Mouse (Mus musculus) myocyte (in vitro differentiated cells): ENCODE results near the gene Dpp6. TPM values are rescaled to one million over a fixed set of nuclear protein-coding genes. Genes with fewer than 3 reads are reported as not detected.

ENCODE experiments used
- H3K27me3 ChIP-seq: one replicate; pipeline ENCODE4 v1.6.1; 2011; ENCODE audit not compliant: control insufficient read depth, insufficient read depth, insufficient read length
- H3K36me3 ChIP-seq: one replicate; pipeline ENCODE4 v1.6.1; 2011; ENCODE audit not compliant: control insufficient read depth, insufficient read depth
- H3K4me2 ChIP-seq: one replicate; pipeline ENCODE4 v1.6.1; 2011; ENCODE audit warnings: low read depth, control low read depth
- H3K4me3 ChIP-seq: one replicate; pipeline ENCODE4 v1.5.1; 2011; ENCODE audit warnings: mild to moderate bottlenecking, control low read depth, moderate library complexity
- H3K79me2 ChIP-seq: one replicate; pipeline ENCODE4 v1.6.1; 2011; ENCODE audit not compliant: control insufficient read depth, insufficient read depth
- H3ac ChIP-seq: one replicate; pipeline ENCODE4 v1.6.1; 2011; ENCODE audit not compliant: control insufficient read depth, insufficient read length
- CEBPB ChIP-seq: IDR thresholded peaks from 2 replicates; pipeline ENCODE4 v1.6.1; 2011; ENCODE audit warnings: mild to moderate bottlenecking, moderate library complexity; ENCODE audit not compliant: poor library complexity, insufficient read depth, severe bottlenecking
- E2F4 ChIP-seq: IDR thresholded peaks from one replicate; pipeline ENCODE4 v1.6.1; 2011; ENCODE audit warnings: mild to moderate bottlenecking, control low read depth, moderate library complexity; ENCODE audit not compliant: insufficient read depth
- MAX ChIP-seq: IDR thresholded peaks from one replicate; pipeline ENCODE4 v1.6.1; 2011; ENCODE audit warnings: low read depth, mild to moderate bottlenecking, control low read depth
- MYOD1 ChIP-seq, 3 experiments: IDR thresholded peaks; one replicate each; pipeline ENCODE4 v1.6.1; 2011; ENCODE audit warnings: control low read depth in 2 of 3, low read depth in 2 of 3, mild to moderate bottlenecking in 2 of 3, moderate library complexity in 1 of 3; ENCODE audit not compliant: insufficient read length in 2 of 3, control insufficient read depth in 1 of 3
- MYOG ChIP-seq, 3 experiments: IDR thresholded peaks; one replicate each; pipeline ENCODE4 v1.6.1; 2011; ENCODE audit warnings: control low read depth in 2 of 3, low read depth in 2 of 3, mild to moderate bottlenecking in 2 of 3; ENCODE audit not compliant: insufficient read length in 2 of 3, control insufficient read depth in 1 of 3, insufficient read depth in 1 of 3
- POLR2A ChIP-seq: IDR thresholded peaks from one replicate; pipeline ENCODE4 v1.6.1; 2011; ENCODE audit warnings: low read depth, mild to moderate bottlenecking, control low read depth, moderate library complexity; ENCODE audit not compliant: insufficient read length
- POLR2AphosphoS2 ChIP-seq: IDR thresholded peaks from one replicate; pipeline ENCODE4 v1.6.1; 2011; ENCODE audit warnings: low read depth, control low read depth; ENCODE audit not compliant: insufficient read length
- REST ChIP-seq: IDR thresholded peaks from one replicate; pipeline ENCODE4 v1.6.1; 2011; ENCODE audit warnings: mild to moderate bottlenecking, control low read depth, moderate library complexity; ENCODE audit not compliant: insufficient read depth, insufficient read length
- SRF ChIP-seq: IDR thresholded peaks from one replicate; pipeline ENCODE4 v1.6.1; 2011; ENCODE audit warnings: low read depth; ENCODE audit not compliant: control insufficient read depth, insufficient read length
- TCF12 ChIP-seq: IDR thresholded peaks from one replicate; pipeline ENCODE4 v1.6.1; 2011; ENCODE audit warnings: mild to moderate bottlenecking, control low read depth; ENCODE audit not compliant: poor library complexity, insufficient read depth, severe bottlenecking
- TCF3 ChIP-seq: IDR thresholded peaks from one replicate; pipeline ENCODE4 v1.6.1; 2011; ENCODE audit warnings: low read depth, control low read depth; ENCODE audit not compliant: insufficient read length
- USF1 ChIP-seq: IDR thresholded peaks from one replicate; pipeline ENCODE4 v1.6.1; 2011; ENCODE audit warnings: low read depth, mild to moderate bottlenecking, control low read depth, moderate library complexity
- polyA plus RNA-seq: library from polyadenylated mRNA; unstranded; fragments of >200 nt; fragmentation: generic; extraction: Trizol; gene quantifications from one replicate; pipeline ENCODE4 v1.2.1, GENCODE M21; 2012; ENCODE audit warnings: missing spikeins

The Dpp6 gene
- polyA plus RNA-seq, 1 experiment, result 0.06 TPM

DNA sequence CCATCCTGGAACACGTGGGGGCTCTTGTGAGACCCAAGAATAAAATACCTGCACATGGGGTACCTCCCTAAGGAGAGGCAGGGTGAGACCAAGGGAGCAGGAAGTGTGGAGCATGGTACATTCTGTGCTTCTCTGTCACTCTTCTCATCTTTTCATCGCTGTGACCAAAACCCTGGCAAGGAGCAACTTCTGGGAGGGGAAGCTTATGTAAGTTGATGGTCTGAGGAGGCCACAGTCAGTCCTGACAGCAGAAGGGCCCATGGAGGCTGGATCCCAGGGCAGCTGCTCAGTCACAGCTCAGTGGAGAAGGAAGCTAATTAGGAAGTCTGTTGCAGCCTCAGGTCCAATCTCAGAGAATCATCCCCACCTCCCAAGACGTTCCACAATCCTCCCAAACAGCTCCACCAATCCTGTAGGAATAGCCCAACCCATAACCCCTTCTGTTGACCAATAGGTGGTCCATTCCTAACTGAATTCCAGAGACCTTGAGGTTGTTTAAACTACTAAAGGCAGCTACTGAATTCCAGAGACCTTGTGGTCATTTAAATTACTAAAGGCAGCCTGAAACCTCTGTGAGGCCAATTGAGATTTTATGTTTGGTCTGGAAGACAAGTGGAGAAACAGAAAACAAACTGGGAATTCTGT lies 636.3 kb downstream of the Dpp6 start:
- H3ac ChIP-seq, result no peak overlapping the region
- H3K27me3 ChIP-seq, result no peaks in the 10 kb centered on the region
- no peak for TF ChIP-seq MAX
- no peak for TF ChIP-seq SRF
- no peak for TF ChIP-seq TCF3
- no peak for TF ChIP-seq REST
- no peaks in the 10 kb centered on the region for H3K36me3 ChIP-seq
- no peak overlapping the region for H3K4me3 ChIP-seq
- H3K4me2 ChIP-seq, result no peak overlapping the region
- H3K79me2 ChIP-seq, result no peaks in the 10 kb centered on the region

GRCm38 (mm10) chr5:27454386-27454785 lies 637.4 kb downstream of the Dpp6 start:
- Histone ChIP-seq H3ac (no peak overlapping the region), H3K4me2 (no peak overlapping the region), H3K36me3 (no peaks in the 10 kb centered on the region), H3K4me3 (no peak overlapping the region), H3K79me2 (no peaks in the 10 kb centered on the region), H3K27me3 (no peaks in the 10 kb centered on the region)
- TF ChIP-seq CEBPB, result no peak

GRCm38 (mm10) chr5:27456981-27457380 lies 640.0 kb downstream of the Dpp6 start:
- H3K27me3 ChIP-seq, result no peaks in the 10 kb centered on the region
- H3ac ChIP-seq, result no peak overlapping the region
- no peak for TF ChIP-seq CEBPB
- no peak for TF ChIP-seq TCF12
- TF ChIP-seq MAX, result no peak
- TF ChIP-seq MYOD1 (IDR thresholded peaks at IDR 0.05; ENCODE audit: control insufficient read depth in 1 of 3, insufficient read length in 2 of 3, low read depth in 2 of 3), result no peak
- TF ChIP-seq SRF, result no peak
- no peak for TF ChIP-seq POLR2AphosphoS2
- TF ChIP-seq E2F4, result no peak
- TF ChIP-seq USF1, result no peak
- no peak for TF ChIP-seq MYOG (IDR thresholded peaks at IDR 0.05; ENCODE audit: control insufficient read depth in 1 of 3, insufficient read depth in 1 of 3, insufficient read length in 2 of 3, low read depth in 2 of 3)
- no peaks in the 10 kb centered on the region for H3K79me2 ChIP-seq
- H3K4me2 ChIP-seq, result no peak overlapping the region
- H3K36me3 ChIP-seq, result no peaks in the 10 kb centered on the region
- no peak overlapping the region for H3K4me3 ChIP-seq

DNA sequence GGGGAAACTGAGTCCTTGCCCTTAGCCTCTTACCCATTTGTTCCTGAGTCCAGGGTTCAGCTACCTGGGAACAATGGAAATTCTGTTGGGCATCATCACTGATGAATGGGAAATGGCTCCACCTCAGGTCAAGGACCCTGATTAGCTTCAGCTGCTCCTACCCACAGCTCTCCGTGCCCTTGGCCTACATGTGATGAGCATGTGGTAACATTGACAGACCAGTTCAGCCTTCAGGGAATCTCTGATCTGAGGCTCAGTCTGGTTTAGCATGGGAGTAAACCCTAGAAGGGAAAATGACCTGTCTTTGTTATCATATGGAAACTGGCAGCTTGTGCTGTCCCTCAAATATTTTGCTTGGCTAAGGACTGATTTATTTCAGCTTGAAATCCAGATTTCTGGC lies 640.7 kb downstream of the Dpp6 start:
- no peaks in the 10 kb centered on the region for H3K27me3 ChIP-seq
- no peaks in the 10 kb centered on the region for H3K36me3 ChIP-seq
- H3ac ChIP-seq, result no peak overlapping the region
- H3K79me2 ChIP-seq, result no peaks in the 10 kb centered on the region
- H3K4me3 ChIP-seq, result no peak overlapping the region
- H3K4me2 ChIP-seq, result no peak overlapping the region
- TF ChIP-seq CEBPB, result no peak
- no peak for TF ChIP-seq POLR2A
- no peak for TF ChIP-seq TCF12
- no peak for TF ChIP-seq POLR2AphosphoS2
- no peak for TF ChIP-seq MAX

GRCm38 (mm10) chr5:27474964-27475465 lies 658.0 kb downstream of the Dpp6 start:
- TF ChIP-seq SRF, result no peak
- no peak for TF ChIP-seq TCF3
- no peak for TF ChIP-seq TCF12
- TF ChIP-seq POLR2A, result no peak
- TF ChIP-seq MYOG (IDR thresholded peaks at IDR 0.05; ENCODE audit: control insufficient read depth in 1 of 3, insufficient read depth in 1 of 3, insufficient read length in 2 of 3, low read depth in 2 of 3), result no peak
- no peak for TF ChIP-seq MYOD1 (IDR thresholded peaks at IDR 0.05; ENCODE audit: control insufficient read depth in 1 of 3, insufficient read length in 2 of 3, low read depth in 2 of 3)
- no peak for TF ChIP-seq POLR2AphosphoS2
- no peak for TF ChIP-seq REST
- no peak for TF ChIP-seq CEBPB
- TF ChIP-seq E2F4, result no peak
- TF ChIP-seq USF1, result no peak
- TF ChIP-seq MAX, result no peak
- no peak overlapping the region for H3ac ChIP-seq
- H3K36me3 ChIP-seq, result no peaks in the 10 kb centered on the region
- no peaks in the 10 kb centered on the region for H3K79me2 ChIP-seq
- H3K4me3 ChIP-seq, result no peak overlapping the region
- no peak overlapping the region for H3K4me2 ChIP-seq
- H3K27me3 ChIP-seq, result no peaks in the 10 kb centered on the region
